Mouse (Mus musculus) ZHBTc4 (cell line): ENCODE data around the gene Dnajc16.

Experiments used
- DNase-seq: peaks from one replicate; pipeline ENCODE4 v3.0.0-alpha.2; 2011; ENCODE audit warnings: low read depth, low spot score

Dnajc16 gene

DNA sequence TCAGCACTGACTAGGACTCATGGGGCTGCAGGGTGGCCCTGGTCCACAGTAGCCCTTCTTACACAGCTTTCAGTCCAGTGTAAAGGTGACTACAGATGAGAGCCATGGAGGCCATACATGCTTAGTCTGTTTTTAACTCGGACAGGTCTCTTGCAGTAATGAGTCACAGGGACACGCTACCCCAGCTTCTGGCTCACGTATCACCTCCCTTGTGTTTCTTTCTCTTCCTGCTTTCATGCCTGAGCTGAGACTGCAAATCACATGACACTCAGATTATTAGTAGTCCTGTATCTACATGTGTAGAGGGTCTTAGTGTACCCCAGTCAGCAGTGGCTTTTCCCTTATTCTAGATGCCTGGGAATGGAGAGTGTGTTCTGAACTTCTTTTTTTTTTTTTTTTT lies 25.7 kb downstream of the Dnajc16 start:
- DNase-seq, result no peak

DNA sequence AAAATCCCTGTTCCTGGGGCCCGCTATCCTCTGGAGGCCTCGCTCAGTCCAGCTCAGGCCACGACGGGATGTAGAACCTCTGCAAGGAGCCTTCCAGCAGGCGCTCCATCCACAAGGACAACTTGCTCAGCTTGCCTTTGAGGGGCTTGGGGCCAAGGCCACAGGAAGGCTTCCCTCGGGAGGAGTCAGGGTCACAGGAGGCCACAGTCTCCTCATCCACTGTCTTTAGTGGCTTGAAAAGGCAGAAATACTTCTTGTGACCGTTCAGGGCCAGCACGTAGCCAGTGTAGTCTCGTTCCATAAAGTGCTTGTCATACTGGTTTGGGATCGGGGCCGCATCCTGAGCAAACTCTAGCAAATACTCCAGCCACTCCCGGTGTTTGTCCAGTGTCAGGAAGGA lies 27.3 kb downstream of the Dnajc16 start:
- DNase-seq, result no peak

DNA sequence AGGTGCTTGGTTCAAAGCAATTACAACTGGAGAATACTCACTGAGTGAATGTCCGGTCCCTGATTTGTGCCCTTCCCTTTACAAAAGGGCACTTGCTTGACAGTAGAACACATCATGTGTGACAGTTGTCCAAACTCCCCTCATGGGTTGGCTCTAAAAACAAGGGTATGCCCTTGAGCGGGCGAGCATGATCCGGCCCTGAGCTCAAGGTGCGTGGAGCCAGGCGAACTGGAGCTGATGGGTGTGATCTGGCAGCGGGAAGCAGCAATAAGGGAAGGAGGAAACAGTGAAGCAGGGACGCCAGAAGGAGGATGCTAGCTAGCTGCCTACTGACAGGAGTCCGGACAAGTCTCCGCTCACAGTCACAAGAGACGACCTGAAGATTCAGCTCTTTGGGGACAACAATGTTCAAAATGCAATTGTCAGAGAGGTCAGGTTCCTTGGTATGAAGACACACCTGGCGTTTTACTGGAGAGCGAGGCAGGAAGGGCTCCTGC lies 28.6 kb downstream of the Dnajc16 start:
- no peak for DNase-seq

DNA sequence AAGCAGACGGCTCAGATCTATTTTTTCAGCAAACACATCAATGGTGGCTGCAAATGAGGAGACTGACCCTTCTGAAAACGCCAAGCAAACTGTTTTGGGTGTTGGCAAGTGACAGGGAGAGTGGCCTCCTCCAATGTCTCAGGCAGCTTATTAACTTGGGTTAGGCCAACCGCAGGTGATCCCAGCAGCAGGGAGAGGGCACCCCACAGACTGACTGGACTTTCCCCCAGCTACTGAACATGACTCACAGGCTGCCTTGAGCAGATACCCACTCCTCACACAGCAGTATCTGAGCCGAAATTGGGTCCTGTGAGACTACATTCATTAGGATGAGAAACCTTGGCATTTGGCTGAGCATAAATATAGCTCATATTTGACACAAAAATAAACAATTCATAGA lies 29.8 kb downstream of the Dnajc16 start:
- no peak for DNase-seq

DNA sequence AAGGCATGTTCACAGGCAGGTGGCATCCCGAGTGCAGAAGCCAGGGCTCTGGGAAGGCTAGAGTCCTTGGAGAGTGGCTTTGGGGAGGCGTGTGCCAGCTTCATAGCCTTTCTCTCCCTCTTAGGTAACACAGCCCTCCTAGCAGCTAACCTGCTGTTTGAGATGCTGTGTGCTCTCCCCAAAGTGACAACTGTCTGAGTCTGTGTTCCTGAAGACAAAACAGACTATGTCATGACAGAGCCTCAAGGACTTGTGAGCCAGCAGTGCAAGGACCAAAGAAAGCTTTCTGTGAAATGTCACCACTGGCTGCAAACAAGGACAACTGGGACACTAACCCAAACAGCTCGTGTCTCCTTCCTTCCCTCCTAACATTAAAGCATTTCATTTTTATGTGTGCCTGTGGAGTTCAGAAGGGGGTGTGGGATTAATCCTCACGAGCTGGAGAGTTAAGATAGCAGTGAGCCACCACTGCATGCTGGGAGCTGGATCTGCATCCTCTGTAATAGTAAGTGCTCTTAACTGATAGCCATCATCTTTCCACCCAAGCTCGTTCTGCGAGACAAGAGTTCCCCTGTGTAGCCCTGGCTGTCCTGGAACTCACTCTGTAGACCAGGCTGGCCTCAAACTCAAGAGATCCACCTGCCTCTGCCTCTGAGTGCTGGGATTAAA lies 31.7 kb downstream of the Dnajc16 start:
- DNase-seq, result no peak

DNA sequence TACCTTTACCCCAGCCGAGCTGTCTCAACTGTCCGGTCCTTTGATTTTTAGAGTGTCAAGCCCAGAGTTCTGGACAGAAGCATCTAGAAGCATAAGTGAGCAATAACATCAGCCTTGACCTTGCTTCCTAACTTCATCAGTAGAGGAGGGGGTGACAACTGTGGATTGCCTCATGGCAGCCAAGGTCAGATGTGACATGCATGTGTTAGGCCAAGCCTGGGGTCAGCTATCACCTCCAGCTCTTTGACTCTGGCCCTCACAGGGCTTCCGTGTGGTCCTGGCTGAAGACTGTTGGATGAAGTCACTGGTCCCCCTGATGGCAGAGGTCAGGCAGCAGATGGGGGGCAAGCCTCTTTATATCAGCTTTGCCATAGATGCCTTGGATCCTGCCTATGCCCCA lies 33.6 kb downstream of the Dnajc16 start:
- DNase-seq, result no peak

DNA sequence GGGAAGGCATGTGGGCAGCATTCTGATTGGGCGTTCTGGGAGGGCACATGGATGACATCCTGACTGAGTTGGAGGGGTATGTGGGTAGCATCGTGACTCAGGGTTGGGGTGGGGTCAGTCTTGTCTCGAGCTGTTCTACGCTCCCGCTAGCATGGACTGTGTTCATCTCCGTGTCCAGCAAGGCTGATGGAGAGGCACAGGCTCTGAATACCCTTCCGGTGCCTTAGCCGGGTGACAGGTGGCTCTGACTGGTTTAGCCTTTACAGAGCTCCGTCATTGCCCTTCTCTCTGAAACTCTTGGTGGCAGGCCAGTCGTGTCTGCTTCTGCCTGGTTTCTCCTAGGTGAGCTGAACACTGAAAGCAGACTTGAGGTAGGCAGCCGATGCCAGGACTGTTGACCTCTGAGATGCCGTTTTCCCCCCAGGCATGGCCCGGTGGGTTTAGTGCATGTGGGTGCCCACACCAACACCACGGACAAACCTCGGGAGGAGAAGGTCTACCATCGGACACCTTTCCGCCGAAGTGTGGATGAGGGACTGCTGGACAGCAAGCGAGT lies 35.3 kb downstream of the Dnajc16 start:
- DNase-seq, result no peak

DNA sequence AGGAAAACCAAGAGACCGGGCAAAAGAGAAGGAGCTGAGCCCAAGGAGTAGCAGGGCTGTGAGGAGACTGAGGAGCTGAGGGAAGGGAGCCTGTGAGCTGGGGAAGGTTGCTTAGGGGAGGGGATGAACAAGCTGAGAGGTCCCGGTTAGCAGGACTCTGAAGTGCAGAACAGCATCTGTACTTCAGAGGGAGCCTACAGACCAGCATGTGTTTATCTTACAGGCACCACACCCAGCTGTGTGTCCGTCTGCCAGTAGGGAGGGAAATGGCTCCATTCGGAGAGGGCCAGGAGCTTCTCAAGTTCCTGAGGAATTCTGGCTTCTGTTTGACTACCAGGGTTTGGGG lies 38.7 kb downstream of the Dnajc16 start:
- DNase-seq, result peak; percentile 76

DNA sequence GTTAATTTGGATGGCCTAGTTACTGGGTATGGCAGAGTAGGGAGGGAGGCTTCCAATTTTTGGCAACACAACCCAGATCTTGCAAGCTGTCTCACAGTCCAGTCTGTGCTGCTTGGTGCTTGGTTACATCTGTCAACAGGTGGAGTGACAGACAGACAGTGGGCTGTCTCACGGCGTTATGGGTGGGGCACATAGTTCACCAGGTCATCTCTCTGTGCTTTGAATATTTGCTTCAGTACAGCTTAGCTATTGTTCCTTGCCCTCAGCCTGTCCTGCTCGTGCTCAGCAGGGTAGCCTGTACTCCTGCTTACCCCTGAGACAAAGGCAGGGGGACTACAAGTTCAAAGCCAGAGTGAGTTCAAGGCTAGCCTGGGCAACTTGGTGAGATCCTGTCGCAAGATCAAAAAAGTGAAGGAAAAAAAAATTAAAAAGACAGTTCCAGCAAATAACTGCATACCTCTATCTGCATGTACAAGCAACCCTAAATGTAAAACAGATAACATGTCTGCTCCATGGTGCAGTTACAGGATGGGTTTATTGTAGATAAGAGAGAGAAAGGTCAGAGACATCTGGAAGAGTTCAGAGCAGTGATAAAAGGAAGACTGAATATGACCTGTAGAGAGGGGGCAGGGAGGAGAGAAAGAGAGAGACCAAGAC lies 39.2 kb downstream of the Dnajc16 start:
- DNase-seq, result peak; percentile 68

DNA sequence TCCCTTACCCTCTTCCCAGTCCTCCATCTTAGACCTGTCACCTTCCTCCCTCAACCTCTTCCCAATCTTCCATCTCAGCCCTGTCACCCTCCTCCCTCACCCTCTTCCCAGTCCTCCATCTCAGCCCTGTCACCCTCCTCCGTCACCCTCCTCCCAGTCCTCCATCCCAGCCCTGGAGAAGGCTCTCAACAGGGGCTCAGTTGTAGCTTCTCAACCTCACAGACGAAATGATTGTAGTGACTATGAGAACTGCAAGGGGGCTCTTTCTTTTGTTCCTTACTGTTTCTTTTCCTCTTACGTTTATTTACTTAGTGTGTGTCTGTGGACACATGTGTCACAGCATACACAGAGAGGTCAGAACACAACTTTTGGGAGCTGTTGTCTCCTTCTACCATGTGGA lies 39.9 kb downstream of the Dnajc16 start:
- peak; percentile 54 for DNase-seq

DNA sequence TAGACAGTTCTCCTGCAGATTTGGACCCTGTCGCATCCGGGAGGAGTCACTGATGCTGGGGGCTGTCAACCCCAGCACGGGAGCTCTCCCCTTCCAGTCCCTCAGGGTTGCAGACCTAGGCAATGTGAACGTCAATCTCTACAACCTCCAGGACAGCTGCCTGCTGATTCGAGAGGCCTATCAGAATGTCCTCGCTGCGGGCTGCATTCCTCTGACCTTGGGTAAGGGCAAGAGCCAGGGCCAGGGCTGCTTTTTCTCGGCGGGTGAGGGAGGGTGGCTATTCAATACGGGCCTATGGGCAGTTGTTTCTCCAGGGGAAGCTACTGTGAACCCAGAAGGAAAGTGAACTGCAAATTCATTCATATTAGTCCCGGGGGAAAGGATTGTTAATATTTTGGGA lies 41.2 kb downstream of the Dnajc16 start:
- DNase-seq, result peak; percentile 25

DNA sequence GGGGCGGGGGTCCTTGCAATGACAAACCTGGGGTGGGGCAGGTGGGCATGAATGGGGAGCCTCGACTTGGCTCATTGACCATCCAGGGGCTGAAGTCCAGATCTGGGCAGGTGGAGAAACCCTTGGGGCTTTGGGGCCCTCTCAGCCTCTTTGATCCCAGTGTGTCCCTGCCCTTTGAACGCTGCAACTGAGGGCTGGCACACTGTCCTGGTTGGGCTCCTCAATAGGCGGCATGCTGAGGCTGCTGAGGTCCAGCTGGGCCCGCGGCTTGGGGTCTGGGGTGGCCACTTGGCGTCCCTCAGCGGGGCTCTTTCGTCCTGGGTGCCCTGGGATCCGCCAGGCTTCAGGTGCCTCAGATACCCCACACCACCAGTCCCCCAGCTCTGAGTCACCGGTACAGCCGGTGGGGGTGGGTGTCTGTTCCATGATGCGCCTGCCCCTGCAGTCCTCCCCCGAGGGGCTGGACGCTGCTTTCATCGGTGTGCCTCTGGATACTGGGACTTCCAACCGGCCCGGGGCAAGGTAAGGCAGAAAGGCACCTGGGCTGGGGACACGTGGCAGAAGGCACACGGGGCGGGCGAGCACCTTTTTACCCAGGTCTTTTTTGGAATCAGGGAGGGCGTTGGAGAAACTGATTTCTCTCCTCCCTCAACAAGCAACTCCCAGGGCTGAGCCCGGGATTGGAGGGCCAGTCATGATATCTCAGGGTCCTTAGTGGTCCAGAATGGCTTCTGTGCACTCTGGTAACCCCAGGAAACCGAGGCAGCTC lies 44.0 kb downstream of the Dnajc16 start, which contains the start of gene Agmat:
Gene Agmat (plus strand): TSS at position 95 of the 769 bp plus-strand sequence.
- DNase-seq, result no peak

DNA sequence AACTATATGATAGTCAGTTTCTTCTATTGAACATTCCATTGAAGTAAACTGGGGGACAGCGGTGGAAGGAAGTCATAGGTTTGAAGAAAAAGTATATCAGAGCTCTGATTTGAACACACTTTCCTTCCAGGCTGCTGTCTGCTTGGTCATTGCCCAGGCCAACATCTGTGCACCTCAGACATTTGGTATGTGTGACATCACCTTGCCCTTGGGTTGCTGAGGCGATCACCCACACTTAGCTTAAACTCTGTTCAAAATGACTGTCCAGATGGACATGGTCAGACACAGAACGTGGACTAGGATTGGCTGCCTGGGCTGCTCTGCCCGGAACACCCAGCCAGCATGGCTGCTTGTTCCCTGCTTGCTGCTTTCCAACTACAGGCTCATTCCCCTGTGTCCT lies 48.4 kb downstream of the Dnajc16 start:
- no peak for DNase-seq

DNA sequence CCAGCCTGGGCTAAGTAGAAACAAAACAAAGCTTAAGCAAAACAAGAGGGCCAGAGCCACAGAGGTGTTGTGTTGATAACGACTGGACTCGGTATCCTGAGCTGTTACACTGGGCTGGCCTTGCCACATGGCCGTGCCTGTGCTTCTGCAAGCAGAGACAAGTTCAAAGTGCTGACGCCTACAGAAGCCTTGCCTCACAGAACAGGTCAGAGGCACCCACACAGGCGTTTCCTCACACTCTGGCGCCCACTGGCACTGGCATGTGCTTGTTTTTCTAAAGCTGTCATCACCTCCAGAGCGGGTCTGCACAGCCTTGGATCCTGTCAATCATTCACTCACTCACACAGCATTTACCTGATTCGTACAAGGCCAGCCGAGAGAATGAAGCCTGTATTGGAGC lies 48.9 kb downstream of the Dnajc16 start:
- DNase-seq, result no peak

DNA sequence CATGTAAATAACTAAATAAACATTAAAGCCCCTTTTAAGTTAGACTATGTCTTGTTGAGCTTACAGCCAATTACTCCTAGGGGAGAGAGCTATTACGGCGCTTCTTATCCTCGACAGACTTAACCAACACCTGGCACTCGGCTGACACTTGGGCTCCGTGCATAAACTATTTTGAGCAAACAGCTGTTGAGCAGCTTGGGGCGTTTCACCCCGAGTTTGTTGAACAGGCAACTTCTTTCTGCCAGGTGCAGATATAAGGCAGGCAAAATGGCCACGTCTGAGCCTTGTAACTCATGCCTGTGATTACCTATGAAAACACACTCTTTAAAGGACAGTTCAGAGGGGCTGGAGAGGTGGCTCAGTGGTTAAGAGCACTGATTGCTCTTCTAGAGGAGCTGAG lies 52.7 kb downstream of the Dnajc16 start:
- no peak for DNase-seq

DNA sequence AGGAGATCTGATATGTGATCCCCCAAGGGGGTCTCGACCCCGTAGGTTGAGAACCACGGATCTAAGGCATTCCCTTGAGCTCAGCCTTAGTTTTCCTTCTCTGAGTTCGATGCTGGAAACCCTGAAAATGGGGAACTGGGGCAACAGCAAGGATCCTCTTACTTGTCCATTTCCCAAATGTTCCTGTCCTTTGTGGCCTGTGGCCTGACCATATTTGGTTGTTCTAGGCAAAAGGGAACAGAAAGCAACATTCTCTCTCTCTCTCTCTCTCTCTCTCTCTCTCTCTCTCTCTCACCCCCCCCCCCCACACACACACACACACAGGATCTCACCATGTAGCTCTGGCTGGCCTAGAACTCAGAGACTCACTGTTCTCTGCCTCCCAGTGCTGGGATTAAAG lies 53.9 kb downstream of the Dnajc16 start:
- DNase-seq, result no peak

DNA sequence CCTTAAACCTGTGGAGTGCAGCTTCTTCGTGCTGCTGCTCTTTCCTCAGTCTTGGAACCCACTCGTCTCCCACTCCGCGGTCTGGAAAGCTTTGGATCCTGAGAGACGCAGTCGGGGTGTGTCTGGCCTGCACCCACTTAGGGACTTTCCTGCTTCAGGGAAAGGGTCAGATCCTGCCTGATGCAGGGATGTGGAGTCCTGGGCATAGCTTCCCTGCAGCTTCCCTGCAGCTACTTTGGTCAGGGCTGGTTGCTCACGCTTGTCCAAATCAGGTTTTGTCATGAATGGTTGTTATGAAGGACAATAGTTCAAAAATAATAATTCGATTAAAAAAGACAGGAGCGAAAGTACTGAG lies 55.5 kb downstream of the Dnajc16 start:
- DNase-seq, result no peak

DNA sequence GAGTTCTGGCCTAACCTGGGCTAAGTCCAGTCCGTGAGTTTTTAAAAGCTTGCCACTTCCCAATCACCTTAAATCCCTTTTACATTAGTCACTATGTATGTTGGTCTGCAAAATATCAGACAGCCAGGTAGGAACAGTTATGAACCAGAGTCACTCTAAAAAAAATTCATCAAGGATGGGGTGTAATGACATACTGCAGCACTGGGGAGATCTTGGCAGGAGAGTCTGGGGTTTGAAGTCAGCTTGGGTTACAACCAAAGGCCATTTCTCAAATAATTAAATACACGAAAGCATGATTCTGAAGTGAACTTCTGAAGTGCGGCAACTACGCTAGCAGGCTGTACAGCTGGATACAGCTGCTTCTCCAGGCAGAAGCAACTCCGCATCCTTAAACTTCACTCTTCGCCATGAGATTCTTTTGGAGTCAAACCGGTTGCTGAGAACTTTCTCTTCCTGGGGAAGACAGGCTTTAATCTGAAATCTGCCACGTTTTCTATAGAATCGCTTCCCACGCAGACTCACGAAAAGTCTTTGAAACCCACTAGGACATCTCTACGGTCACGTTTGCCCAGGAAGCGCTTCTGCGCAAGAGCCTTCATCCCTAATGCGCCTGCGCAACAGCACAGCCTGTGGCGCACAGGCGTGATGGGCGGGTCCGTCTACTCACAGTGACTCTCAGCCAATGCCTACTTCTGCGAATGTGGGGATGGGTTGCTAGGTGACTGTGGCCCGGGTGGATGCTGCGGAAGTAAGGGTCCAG lies 56.1 kb downstream of the Dnajc16 start:
- peak; percentile 98 for DNase-seq

DNA sequence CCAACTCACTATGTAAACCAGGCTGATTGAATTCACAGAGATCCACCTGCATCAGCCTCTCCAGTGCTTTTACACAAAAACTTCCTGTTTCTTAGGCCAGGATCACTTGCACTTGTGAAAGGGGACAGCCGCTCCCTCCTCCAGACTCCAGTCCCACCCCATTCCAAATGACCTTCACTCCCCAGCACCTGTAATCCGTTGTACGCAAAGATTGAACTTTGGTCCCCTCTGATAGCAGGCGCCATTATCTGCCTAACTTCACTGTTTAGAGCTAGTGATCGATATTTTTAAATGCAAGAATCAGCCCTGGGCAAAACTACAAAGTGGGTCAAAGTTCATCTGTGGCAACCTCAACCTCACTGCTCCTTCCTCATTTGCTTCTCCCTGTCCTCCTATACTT lies 59.0 kb downstream of the Dnajc16 start:
- DNase-seq, result peak; percentile 57

DNA sequence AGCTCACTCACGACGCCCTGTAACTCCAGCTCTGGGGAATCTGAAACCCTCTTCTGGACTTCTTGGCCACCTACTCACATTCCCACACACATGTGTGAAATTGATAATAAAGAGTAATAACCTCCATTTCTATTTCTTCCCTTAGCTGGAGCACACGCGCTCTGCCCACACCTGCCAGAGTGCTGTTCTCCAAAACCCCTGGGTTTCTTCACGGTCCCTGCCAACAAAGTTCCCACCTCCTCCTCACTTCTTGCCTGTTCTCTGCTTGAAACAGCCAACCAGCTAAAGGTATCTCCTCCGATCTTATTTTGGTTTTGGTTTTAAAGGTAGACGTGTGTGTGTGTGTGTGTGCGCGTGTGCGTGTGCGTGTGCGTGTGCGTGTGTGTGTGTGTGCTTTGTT lies 60.3 kb downstream of the Dnajc16 start:
- DNase-seq, result no peak

DNA sequence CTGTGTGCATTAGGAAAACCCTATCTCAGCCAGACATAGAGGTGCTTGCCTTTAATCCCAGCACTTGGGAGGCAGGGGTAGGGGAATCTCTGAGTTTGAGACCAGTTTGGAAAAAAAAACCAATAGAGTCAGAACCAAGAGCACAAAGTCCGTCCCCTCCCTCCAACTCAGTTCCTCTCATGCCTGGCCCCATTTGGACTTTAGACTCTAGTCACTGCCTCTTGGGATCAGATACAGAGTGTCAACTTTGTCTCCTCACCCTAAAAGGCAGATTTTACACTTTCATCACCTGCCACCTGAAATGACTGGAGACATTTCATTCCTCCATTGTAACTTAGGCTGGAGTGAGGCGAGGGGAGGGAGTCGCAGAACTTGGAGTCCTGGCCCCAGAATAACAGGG lies 61.5 kb downstream of the Dnajc16 start:
- no peak for DNase-seq

DNA sequence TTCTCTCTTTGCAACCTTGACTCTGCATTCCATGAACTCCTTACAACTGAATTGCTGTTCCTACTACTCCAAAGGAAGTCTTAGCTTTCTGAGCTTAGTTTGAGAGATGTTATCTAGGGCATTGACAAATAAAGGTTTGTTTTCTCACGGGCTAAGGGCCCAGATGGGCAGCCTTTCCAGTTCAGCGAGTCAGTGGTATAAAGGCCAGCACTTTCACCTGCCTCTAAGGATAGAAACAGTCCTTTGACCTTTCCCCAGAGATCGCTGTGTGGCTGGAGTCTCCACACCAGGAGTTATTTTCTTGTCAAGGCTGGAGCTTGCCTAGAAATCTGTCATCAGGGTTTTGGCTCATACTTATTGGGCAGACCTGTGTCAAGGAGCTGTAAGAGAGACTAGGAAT lies 65.0 kb downstream of the Dnajc16 start:
- DNase-seq, result no peak
